Mouse (Mus musculus): ENCODE measurements around the gene Ccdc127.

The Ccdc127 gene

GRCm38 (mm10) chr13:74349566-74350434 is at the start of gene Ccdc127, which contains the start of gene Sdha:
Gene Ccdc127, plus strand, starts transcription at chr13:74350309.
Gene Sdha, minus strand, starts transcription at chr13:74350280.
- Histone ChIP-seq H3K36me3 (ENCODE audit: control insufficient read depth, insufficient read depth, low read length, poor library complexity, severe bottlenecking) (no peaks in the 10 kb centered on the region), H3K27me3 (ENCODE audit: control insufficient read depth, insufficient read depth, low read length, poor library complexity, severe bottlenecking) (no peaks in the 10 kb centered on the region)
- DNase-seq (ENCODE audit: low read depth, low spot score) = peak; percentile 99

GRCm38 (mm10) chr13:74300925-74301606 is 49.0 kb upstream of the Ccdc127 start:
- H3K36me3 ChIP-seq (ENCODE audit: control insufficient read depth, insufficient read depth, low read length, poor library complexity, severe bottlenecking) = peaks cover 1% of the 10 kb centered on the region; the same call in 1 of the 2 replicates
- DNase-seq (ENCODE audit: low read depth, low spot score) = peak; percentile 70
- no peaks in the 10 kb centered on the region for H3K27me3 ChIP-seq (ENCODE audit: control insufficient read depth, insufficient read depth, low read length, poor library complexity, severe bottlenecking)

DNA sequence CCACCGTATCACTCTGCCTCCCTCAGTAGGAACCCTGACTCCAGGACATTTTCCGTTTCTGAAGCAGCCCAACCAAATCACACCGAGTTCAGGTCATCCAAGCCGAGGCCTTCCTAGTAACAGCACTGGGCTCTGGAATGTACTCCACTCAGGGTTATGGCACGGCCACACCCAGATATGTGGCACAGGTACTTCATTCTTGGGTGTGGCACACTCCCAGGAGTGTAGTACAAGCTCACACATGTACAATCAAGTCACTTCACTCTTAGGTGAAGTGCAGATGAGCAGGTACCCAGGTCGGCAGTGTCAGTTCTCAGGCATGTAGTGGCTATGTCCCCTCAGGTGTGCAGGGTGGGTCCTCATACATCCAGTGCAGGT is 48.5 kb upstream of the Ccdc127 start:
- Histone ChIP-seq H3K36me3 (ENCODE audit: control insufficient read depth, insufficient read depth, low read length, poor library complexity, severe bottlenecking) (peaks cover 1% of the 10 kb centered on the region; the same call in 1 of the 2 replicates), H3K27me3 (ENCODE audit: control insufficient read depth, insufficient read depth, low read length, poor library complexity, severe bottlenecking) (no peaks in the 10 kb centered on the region)
- DNase-seq (ENCODE audit: low read depth, low spot score) = no peak

DNA sequence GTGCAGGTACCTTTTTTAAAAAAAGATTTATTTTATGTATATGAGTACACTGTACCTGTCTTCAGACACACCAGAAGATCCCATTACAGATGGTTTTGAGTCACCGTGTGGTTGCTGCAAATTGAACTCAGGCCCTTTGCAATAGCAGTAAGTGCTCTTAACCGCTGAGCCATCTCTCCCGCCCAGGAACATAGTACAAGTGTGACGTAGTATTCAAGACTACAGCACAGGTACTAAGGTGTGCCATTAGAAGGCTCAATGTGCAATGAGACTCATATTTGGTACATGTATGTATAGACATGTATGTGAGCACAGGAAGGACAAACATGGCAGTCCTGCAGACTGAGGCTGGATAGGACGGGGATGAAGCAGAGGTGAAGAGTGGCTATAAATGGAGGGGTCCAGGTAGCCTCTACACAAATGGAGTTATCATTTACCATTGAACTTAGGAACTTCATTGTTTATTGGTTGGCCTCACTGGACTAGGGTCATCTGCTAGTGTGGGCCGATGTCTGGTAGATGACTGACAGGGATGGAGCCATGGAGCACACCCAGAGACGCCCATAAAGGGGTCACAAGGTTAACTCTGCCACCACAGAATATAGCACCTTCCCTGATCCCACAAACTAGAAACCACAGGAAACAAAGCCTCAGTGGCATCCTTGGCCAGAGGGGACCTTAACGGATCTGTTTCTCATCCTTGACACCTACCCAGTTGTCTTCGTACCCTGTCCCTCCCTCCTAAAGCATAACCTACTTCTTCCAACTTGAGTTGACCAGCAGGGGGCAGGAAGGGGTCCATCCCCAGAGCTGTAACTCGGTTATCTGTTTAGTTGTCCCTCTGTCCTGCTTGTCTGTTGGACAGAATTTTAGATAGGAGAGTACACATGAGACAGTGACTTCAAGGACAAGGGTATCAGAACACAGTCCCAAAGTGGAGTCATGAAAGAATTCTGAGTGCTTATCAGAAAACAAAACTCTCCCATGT is 47.8 kb upstream of the Ccdc127 start:
- DNase-seq (ENCODE audit: low read depth, low spot score) = peak; percentile 11
- H3K36me3 ChIP-seq (ENCODE audit: control insufficient read depth, insufficient read depth, low read length, poor library complexity, severe bottlenecking) = peaks cover 1% of the 10 kb centered on the region; the same call in 1 of the 2 replicates
- no peaks in the 10 kb centered on the region for H3K27me3 ChIP-seq (ENCODE audit: control insufficient read depth, insufficient read depth, low read length, poor library complexity, severe bottlenecking)

DNA sequence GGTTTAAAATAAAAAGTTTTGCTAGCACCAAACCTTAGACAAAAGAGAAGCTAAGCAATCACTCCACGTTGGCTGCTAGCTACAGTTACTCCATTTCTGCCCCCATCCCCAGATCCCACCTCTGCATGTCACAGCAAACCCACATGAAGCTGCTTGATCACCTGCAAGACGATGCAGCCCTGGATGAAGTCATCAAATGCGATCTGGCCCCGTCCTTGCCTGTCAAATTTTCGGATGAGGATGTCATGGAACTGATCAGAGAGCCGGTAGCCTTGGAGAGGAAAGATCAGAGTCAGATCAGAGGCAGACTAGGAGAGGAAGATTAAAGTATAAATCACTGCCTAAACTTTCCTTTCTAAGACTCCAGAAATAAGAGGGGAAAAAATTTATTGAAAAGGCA is 44.7 kb upstream of the Ccdc127 start:
- no peak for DNase-seq (ENCODE audit: low read depth, low spot score)
- Histone ChIP-seq H3K27me3 (ENCODE audit: control insufficient read depth, insufficient read depth, low read length, poor library complexity, severe bottlenecking) (no peaks in the 10 kb centered on the region), H3K36me3 (ENCODE audit: control insufficient read depth, insufficient read depth, low read length, poor library complexity, severe bottlenecking) (peaks cover 1% of the 10 kb centered on the region; the same call in 1 of the 2 replicates)

GRCm38 (mm10) chr13:74305780-74306179 is 44.3 kb upstream of the Ccdc127 start:
- no peak for DNase-seq (ENCODE audit: low read depth, low spot score)
- no peaks in the 10 kb centered on the region for H3K27me3 ChIP-seq (ENCODE audit: control insufficient read depth, insufficient read depth, low read length, poor library complexity, severe bottlenecking)

GRCm38 (mm10) chr13:74314616-74315015 is 35.5 kb upstream of the Ccdc127 start:
- no peak for DNase-seq (ENCODE audit: low read depth, low spot score)
- Histone ChIP-seq H3K27me3 (ENCODE audit: control insufficient read depth, insufficient read depth, low read length, poor library complexity, severe bottlenecking) (no peaks in the 10 kb centered on the region), H3K36me3 (ENCODE audit: control insufficient read depth, insufficient read depth, low read length, poor library complexity, severe bottlenecking) (0 out of 2 replicates have a peak, but pooled peaks cover 2% of the 10 kb centered on the region)

More at GRCm38 (mm10) chr13:74305780-74306179, 44.3 kb upstream of the Ccdc127 start:
- H3K36me3 ChIP-seq (ENCODE audit: control insufficient read depth, insufficient read depth, low read length, poor library complexity, severe bottlenecking) = peaks cover 1% of the 10 kb centered on the region; the same call in 1 of the 2 replicates

DNA sequence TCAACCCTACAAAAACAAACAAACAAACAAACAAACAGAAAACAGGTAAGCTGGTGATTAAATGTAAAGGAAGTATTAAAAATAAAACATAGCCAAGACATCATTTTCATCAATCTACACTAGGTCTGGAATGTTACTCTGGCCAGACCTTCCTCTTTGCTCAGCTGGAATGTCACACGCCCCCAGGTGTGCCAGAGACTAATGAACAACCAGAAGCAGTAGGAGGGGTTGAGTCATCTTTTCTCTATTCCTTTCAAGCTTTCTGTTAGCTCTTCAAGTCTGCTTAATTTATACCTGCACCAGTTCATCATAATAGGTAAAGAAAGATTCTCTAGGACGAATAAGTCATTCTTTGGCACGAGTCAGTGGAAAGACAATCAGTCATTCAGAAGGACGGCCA is 33.7 kb upstream of the Ccdc127 start:
- Histone ChIP-seq H3K27me3 (ENCODE audit: control insufficient read depth, insufficient read depth, low read length, poor library complexity, severe bottlenecking) (no peaks in the 10 kb centered on the region), H3K36me3 (ENCODE audit: control insufficient read depth, insufficient read depth, low read length, poor library complexity, severe bottlenecking) (peaks cover 2% of the 10 kb centered on the region; the same call in 1 of the 2 replicates)
- DNase-seq (ENCODE audit: low read depth, low spot score) = no peak

GRCm38 (mm10) chr13:74316789-74317169 is 33.3 kb upstream of the Ccdc127 start:
- H3K36me3 ChIP-seq (ENCODE audit: control insufficient read depth, insufficient read depth, low read length, poor library complexity, severe bottlenecking) = peaks cover 2% of the 10 kb centered on the region; the same call in 1 of the 2 replicates
- no peaks in the 10 kb centered on the region for H3K27me3 ChIP-seq (ENCODE audit: control insufficient read depth, insufficient read depth, low read length, poor library complexity, severe bottlenecking)
- no peak for DNase-seq (ENCODE audit: low read depth, low spot score)

- H3K27me3 ChIP-seq (ENCODE audit: control insufficient read depth, insufficient read depth, low read length, poor library complexity, severe bottlenecking) = no peaks in the 10 kb centered on the region
- DNase-seq (ENCODE audit: low read depth, low spot score) = peak; percentile 93
Observed at GRCm38 (mm10) chr13:74317170-74317849, 32.8 kb upstream of the Ccdc127 start, which contains the start of gene Pdcd6. Gene Pdcd6, minus strand, starts transcription at chr13:74317580.

GRCm38 (mm10) chr13:74329321-74329720 is 20.8 kb upstream of the Ccdc127 start:
- no peak for DNase-seq (ENCODE audit: low read depth, low spot score)
- Histone ChIP-seq H3K36me3 (ENCODE audit: control insufficient read depth, insufficient read depth, low read length, poor library complexity, severe bottlenecking) (peaks cover 31% of the 10 kb centered on the region), H3K27me3 (ENCODE audit: control insufficient read depth, insufficient read depth, low read length, poor library complexity, severe bottlenecking) (no peaks in the 10 kb centered on the region)

More at GRCm38 (mm10) chr13:74317170-74317849, 32.8 kb upstream of the Ccdc127 start, which contains the start of gene Pdcd6:
- H3K36me3 ChIP-seq (ENCODE audit: control insufficient read depth, insufficient read depth, low read length, poor library complexity, severe bottlenecking) = peaks cover 2% of the 10 kb centered on the region; the same call in 1 of the 2 replicates

DNA sequence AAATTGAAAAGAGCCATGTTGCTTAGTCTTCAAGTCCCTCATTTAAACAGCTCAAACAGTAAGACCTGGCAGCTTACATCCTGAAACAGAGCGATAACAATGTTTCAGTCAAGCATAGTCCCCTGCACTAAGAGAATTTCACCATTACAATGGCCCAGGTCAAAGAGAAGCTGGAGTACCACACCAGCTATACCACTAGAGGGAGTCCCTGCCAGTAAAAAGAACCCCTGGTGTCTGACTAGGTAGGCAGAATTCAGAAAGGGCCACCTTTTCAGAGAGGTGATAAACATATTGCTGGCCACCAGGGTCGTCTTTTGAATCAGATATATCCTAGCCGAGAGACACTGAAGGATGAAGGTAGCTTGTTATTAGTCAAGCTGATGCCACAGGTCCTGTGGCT is 9.1 kb upstream of the Ccdc127 start:
- Histone ChIP-seq H3K27me3 (ENCODE audit: control insufficient read depth, insufficient read depth, low read length, poor library complexity, severe bottlenecking) (no peaks in the 10 kb centered on the region), H3K36me3 (ENCODE audit: control insufficient read depth, insufficient read depth, low read length, poor library complexity, severe bottlenecking) (peaks cover 18% of the 10 kb centered on the region)
- DNase-seq (ENCODE audit: low read depth, low spot score) = peak; percentile 80

DNA sequence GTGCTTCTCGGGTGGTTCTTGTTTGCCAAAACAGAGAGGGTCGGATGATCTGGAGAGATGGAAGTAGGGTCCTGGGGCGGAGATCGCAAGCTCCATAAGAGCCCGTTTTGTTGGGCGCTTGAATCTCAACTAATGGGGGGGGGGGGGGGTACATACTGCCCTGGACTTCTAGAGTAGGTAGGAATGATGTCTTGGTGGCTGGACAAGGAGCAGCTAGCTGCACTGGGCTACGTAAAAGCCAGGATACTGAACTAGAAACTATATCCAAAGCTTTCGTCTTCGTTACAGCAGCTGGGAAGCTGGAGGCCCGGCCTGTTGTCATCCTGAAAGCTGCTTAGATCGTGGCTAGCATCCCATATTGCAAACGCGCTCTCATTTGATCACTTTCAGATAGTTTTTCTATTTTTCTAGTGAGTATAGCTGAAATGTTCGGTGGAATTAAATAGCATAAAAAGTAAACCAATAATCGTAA is 362 bp downstream of the Ccdc127 start:
- no peaks in the 10 kb centered on the region; the same call in 1 of the 2 replicates for H3K36me3 ChIP-seq (ENCODE audit: control insufficient read depth, insufficient read depth, low read length, poor library complexity, severe bottlenecking)
- DNase-seq (ENCODE audit: low read depth, low spot score) = no peak
- no peaks in the 10 kb centered on the region for H3K27me3 ChIP-seq (ENCODE audit: control insufficient read depth, insufficient read depth, low read length, poor library complexity, severe bottlenecking)
